Mouse (Mus musculus) heart, embryonic 13.5 days (tissue): ENCODE measurements around the gene Wdr46. TPM values are rescaled to one million over a fixed set of nuclear protein-coding genes. Genes with fewer than 3 reads are reported as not detected.

Source experiments
- ATAC-seq: fragments of 200-750 bp; cut with Nextera tagmentation; 2 replicates; pipeline ENCODE4 v1.8.0; 2017; ENCODE audit warnings: moderate TSS enrichment; ENCODE audit not compliant: insufficient number of reproducible peaks, low FRiP score, low TSS enrichment; ENCODE audit errors: extremely low read depth
- H3K27ac ChIP-seq: fragments of 300-500 bp; sonication (generic); replicated peaks from 2 replicates; pipeline ENCODE4 v1.5.1; 2015; ENCODE audit warnings: moderate library complexity, mild to moderate bottlenecking, inconsistent platforms
- H3K27me3 ChIP-seq: fragments of 300-500 bp; sonication (generic); replicated peaks from 2 replicates; pipeline ENCODE4 v1.6.1; 2015; ENCODE audit warnings: mild to moderate bottlenecking, inconsistent platforms
- H3K36me3 ChIP-seq: fragments of 300-500 bp; sonication (generic); 2 replicates; pipeline ENCODE4 v1.6.1; 2015; ENCODE audit warnings: mild to moderate bottlenecking, inconsistent platforms
- H3K4me1 ChIP-seq: fragments of 300-500 bp; sonication (generic); 2 replicates; pipeline ENCODE4 v1.6.1; 2015; ENCODE audit warnings: inconsistent platforms
- H3K4me2 ChIP-seq: fragments of 300-500 bp; sonication (generic); 2 replicates; pipeline ENCODE4 v1.6.1; 2015; ENCODE audit warnings: inconsistent platforms, mild to moderate bottlenecking, moderate library complexity
- H3K4me3 ChIP-seq: fragments of 300-500 bp; sonication (generic); 2 replicates; pipeline ENCODE4 v1.5.1; 2015; ENCODE audit warnings: moderate library complexity, mild to moderate bottlenecking, inconsistent platforms
- H3K9ac ChIP-seq: fragments of 300-500 bp; sonication (generic); 2 replicates; pipeline ENCODE4 v1.6.1; 2015; ENCODE audit warnings: inconsistent platforms, mild to moderate bottlenecking, moderate library complexity
- H3K9me3 ChIP-seq: fragments of 300-500 bp; sonication (generic); 2 replicates; pipeline ENCODE4 v1.6.1; 2016; ENCODE audit warnings: inconsistent platforms
- WGBS: fragments of 180-500 bp; shearing (Covaris S2); methylation state at CpG from one replicate; pipeline ENCODE4 v1.1.7; 2015; ENCODE audit warnings: mixed read lengths; 5-methylcytosine and 5-hydroxymethylcytosine counted together
- polyA plus RNA-seq: library from polyadenylated mRNA; unstranded; fragments of >200 nt; fragmentation: Nextera tagmentation; extraction: Ambion mirVana; gene quantifications from 2 replicates; pipeline ENCODE4 v1.2.1, GENCODE M21; 2015

Wdr46 gene
- polyA plus RNA-seq, 1 experiment from 2014 or later, result 20.6 TPM

DNA sequence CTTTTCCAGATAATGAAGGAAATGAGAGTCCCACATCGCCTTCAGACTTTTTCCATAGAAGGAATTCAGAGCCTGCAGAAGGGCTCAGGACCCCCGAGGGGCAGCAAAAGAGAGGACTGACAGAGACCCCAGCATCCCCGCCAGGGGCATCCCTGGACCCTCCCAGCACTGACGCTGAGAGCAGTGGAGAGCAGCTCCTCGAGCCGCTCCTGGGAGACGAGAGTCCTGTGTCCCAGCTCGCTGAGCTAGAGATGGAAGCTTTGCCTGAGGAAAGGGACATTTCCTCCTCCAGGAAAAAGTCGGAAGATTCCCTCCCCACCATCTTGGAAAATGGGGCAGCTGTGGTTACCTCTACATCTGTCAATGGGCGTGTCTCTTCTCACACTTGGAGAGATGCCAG lies 27.2 kb upstream of the Wdr46 start:
- no peak for ATAC-seq
- peaks cover 46% of the 10 kb centered on the region for H3K4me1 ChIP-seq
- H3K27ac ChIP-seq, result no peak overlapping the region
- H3K4me2 ChIP-seq, result no peak overlapping the region
- WGBS, result 88% methylated on average over 10 of the region's 10 CpGs
- H3K4me3 ChIP-seq, result no peak overlapping the region
- no peak overlapping the region for H3K9ac ChIP-seq
- H3K36me3 ChIP-seq, result peaks cover 61% of the 10 kb centered on the region
- H3K27me3 ChIP-seq, result no peaks in the 10 kb centered on the region
- H3K9me3 ChIP-seq, result no peaks in the 10 kb centered on the region

DNA sequence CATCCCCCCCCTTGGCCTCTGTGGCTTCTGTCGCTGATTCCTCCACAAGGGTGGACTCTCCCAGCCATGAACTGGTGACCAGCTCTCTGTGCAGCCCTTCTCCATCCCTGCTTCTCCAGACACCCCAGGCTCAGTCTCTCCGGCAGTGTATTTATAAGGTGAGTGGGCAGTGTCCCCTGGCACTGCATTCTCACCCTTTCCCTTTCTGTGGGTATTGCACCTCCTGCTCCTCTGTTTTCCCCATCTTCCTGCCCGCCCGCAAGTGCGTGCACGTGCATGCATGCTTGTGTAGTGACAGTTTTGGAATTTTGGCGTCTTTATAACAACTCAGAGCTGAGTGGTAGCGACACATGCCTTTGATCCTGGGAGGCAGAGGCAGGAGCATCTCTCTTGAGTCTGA lies 26.6 kb upstream of the Wdr46 start:
- Histone ChIP-seq H3K9ac (no peak overlapping the region), H3K4me1 (peaks cover 50% of the 10 kb centered on the region), H3K27me3 (no peaks in the 10 kb centered on the region), H3K4me3 (no peak overlapping the region), H3K4me2 (no peak overlapping the region), H3K27ac (no peak overlapping the region), H3K36me3 (peaks cover 63% of the 10 kb centered on the region), H3K9me3 (no peaks in the 10 kb centered on the region)
- ATAC-seq, result no peak
- WGBS, result 94% methylated on average over 8 of the region's 8 CpGs

DNA sequence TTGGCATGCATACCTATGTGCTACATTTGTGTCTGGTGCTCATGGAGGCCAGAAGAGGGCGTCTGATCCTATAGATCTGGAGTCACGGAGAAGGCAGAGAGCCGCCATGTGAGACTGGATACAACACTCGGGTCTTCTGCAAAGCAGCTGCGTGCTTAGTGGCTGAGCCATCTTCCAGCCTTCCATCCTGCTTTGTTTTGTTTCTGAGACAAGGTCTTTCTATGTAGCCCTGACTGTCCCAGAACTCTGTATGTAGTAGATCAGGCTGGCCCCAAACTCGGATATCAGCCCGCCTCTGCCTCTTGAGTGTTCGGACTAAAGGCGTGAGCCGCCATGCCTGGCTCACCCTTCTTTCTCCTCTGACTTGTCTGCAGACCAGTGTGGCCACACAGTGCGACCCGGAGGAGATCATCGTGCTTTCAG lies 25.5 kb upstream of the Wdr46 start:
- no peak for ATAC-seq
- Histone ChIP-seq H3K9me3 (no peaks in the 10 kb centered on the region), H3K4me3 (peak overlapping the region; percentile 68), H3K36me3 (peaks cover 63% of the 10 kb centered on the region), H3K9ac (peak overlapping the region; percentile 47; the same call in 1 of the 2 replicates), H3K27me3 (no peaks in the 10 kb centered on the region), H3K4me1 (peaks cover 53% of the 10 kb centered on the region), H3K27ac (peak overlapping the region; percentile 28; the same call in 1 of the 2 replicates), H3K4me2 (peak overlapping the region; percentile 81)
- WGBS, result 70% methylated on average over 13 of the region's 13 CpGs

DNA sequence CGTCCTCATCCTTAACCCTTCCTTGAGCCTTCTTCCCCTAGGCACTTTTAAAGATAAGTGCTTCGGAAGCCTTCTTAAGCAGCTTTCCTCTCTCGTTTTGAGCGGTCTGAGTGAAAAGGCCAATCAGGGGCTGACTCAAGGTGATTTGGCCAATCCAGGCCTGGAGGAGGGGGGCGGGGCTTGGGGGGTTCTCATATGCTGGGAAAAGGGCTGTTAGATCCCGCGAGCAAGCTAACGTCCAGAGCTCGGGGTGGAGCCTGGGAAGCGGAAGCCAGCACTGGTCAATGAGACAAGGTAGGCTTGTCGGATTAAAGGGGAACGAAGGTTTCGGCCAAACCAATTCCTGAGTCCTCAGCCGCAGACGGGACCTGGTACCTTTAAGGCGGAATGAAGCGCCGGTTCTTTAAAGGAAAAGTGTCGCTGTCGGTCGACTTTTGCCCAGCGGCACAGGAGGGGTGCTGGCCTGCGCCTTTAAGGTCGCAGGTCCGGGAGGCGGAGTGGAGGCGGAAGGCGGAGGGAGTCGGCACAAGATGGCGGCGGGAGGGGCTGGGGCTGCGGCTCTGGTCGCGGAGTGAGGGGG lies 24.7 kb upstream of the Wdr46 start, which contains the start of the genes Tapbp and Zbtb22:
TSS of gene Tapbp (plus strand) at position 229 of the 580 bp plus-strand sequence.
TSS of gene Zbtb22 (plus strand) at position 234 of the 580 bp plus-strand sequence.
- no peaks in the 10 kb centered on the region for H3K9me3 ChIP-seq
- under 1% methylated on average over 30 of the region's 34 CpGs for WGBS
- H3K9ac ChIP-seq, result peak within 1 kb of the TSS; percentile 85
- H3K4me3 ChIP-seq, result peak within 1 kb of the TSS; percentile 68
- peaks cover 48% of the 10 kb centered on the region for H3K4me1 ChIP-seq
- H3K27ac ChIP-seq, result peak within 1 kb of the TSS; percentile 79
- H3K4me2 ChIP-seq, result peak within 1 kb of the TSS; percentile 81
- peaks cover 59% of the 10 kb centered on the region for H3K36me3 ChIP-seq
- H3K27me3 ChIP-seq, result no peaks in the 10 kb centered on the region
- ATAC-seq, result peak; percentile 85

DNA sequence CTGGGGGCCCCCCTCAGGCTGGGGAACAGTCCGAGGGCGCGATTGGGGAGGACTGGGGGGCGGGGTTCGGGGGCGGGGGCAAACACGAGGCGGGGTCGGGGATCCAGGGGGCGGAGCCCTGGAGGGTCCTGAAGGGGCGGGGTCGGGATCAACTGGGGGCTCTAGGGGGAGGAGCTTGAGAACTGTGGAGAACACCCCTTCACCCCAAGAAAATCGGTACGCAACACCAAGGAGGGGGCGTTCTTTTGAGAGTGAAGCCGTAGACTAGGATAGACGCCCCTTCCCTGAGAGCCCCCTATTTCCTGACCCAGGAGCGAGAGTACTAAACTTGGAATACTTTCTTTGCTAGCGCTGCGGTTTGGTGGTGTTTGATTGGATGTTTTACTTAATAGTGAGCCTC lies 24.2 kb upstream of the Wdr46 start:
- peaks cover 54% of the 10 kb centered on the region for H3K36me3 ChIP-seq
- WGBS, result under 1% methylated on average over 15 of the region's 20 CpGs
- ATAC-seq, result peak; percentile 23

DNA sequence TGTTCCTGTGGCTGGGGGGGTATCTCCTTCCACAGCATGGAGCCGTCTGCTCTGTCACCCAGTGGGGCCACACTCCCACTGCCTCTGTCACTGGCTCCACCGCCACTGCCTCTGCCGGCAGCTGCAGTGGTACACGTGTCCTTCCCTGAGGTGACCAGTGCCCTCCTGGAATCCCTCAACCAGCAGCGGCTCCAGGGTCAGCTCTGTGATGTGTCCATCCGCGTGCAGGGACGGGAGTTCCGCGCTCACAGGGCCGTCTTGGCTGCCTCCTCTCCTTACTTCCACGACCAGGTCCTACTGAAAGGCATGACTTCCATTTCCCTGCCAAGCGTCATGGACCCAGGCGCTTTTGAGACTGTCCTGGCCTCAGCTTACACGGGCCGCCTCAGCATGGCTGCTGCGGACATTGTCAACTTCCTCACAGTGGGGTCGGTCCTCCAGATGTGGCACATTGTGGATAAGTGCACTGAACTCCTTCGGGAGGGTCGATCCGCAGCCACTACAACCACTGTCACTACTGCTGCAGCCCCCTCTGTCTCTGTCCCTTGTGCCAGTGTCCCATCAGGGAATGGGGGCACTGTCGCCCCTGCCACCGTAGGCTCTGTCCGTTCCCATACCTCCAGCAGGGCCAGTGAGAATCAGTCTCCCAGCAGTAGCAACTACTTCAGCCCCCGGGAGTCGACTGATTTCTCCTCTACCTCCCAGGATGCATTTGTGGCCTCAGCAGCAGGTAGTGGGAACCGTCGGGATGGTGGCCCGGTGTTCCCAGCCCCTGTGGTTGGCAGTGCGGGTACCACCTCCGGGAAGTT lies 23.4 kb upstream of the Wdr46 start:
- Histone ChIP-seq H3K36me3 (peaks cover 46% of the 10 kb centered on the region), H3K9ac (peak overlapping the region; percentile 85), H3K27ac (0 out of 2 replicates have a peak overlapping the region, but pooled peaks have one; percentile 79), H3K9me3 (no peaks in the 10 kb centered on the region), H3K4me3 (peak overlapping the region; percentile 68), H3K4me1 (peaks cover 47% of the 10 kb centered on the region), H3K4me2 (peak overlapping the region; percentile 81), H3K27me3 (no peaks in the 10 kb centered on the region)
- no peak for ATAC-seq
- 62% methylated on average over 31 of the region's 31 CpGs for WGBS

More for the DNA sequence above, 24.2 kb upstream of the Wdr46 start:
- Histone ChIP-seq H3K4me2 (peak overlapping the region; percentile 81), H3K4me1 (peaks cover 47% of the 10 kb centered on the region), H3K27me3 (no peaks in the 10 kb centered on the region), H3K9ac (peak overlapping the region; percentile 85), H3K27ac (peak overlapping the region; percentile 79), H3K9me3 (no peaks in the 10 kb centered on the region), H3K4me3 (peak overlapping the region; percentile 68)

DNA sequence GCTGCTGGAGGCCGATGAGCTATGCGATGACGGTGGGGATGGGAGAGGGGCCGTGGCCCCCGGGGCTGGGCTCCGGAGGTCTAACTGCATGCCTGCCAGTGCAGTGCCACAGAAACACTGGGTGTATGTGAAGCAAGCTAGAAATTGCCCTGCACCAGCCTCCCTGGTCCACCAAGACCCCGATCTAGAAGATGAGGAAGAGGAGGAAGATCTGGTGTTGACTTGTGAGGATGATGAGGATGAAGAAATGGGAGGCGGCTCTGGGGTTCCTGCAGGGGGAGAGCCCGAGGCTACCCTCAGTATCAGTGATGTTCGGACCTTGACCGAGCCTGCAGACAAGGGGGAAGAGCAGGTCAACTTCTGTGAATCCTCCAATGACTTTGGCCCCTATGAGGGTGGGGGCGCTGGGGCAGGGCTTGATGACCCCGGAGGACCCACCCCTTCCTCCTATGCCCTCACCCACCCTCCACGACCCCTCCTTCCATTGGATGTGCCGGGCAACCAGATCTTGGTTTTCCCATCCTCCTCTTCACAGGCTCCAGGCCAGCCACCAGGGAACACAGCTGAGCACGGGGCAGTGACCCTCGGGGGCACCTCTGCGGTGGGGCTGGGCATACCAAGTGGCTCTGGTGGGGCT lies 22.7 kb upstream of the Wdr46 start:
- Histone ChIP-seq H3K9me3 (no peaks in the 10 kb centered on the region), H3K27me3 (no peaks in the 10 kb centered on the region), H3K9ac (no peak overlapping the region), H3K27ac (no peak overlapping the region), H3K4me1 (peaks cover 47% of the 10 kb centered on the region), H3K36me3 (peaks cover 40% of the 10 kb centered on the region), H3K4me2 (peak overlapping the region; percentile 92), H3K4me3 (peak overlapping the region; percentile 85; the same call in 1 of the 2 replicates)
- 77% methylated on average over 18 of the region's 18 CpGs for whole genome bisulfite sequencing
- ATAC-seq, result no peak

DNA sequence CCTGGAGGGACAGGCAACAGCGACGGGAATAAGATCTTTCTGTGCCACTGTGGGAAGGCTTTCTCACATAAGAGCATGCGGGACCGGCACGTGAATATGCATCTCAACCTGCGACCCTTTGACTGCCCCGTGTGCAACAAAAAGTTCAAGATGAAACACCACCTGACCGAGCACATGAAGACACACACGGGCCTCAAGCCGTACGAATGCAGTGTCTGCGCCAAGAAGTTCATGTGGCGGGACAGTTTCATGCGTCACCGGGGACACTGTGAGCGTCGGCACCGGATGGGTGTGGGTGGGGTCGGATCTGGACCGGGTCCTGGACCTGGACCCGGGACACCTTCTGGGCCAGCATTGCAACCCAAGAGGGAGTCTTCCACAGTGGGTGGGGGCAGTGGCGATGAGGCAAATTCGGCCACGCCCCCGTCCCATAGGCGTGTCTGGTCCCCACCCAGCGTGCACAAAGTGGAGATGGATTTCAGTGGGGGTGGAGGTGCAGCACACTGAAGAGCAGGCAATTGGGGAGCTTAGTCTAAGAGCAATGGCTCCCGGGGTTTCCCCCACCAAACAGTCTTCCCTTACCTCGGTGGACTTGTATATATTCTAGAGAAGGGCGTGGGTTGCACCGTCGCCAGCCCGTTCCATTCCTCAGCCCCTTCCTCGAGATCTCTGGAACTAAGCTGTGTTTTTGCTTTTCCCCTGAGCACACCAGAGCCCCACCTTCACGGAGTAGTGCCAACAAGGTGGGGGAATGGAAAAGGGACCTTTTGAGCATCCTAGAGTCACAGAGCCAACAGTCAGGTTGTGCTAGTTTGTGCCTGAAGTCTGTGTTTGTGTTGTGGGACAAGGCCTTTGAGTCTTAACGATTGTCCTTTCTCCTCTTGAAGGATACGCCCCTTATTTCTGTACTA lies 21.9 kb upstream of the Wdr46 start:
- Histone ChIP-seq H3K27ac (peak overlapping the region; percentile 88), H3K36me3 (peaks cover 33% of the 10 kb centered on the region), H3K4me1 (peaks cover 47% of the 10 kb centered on the region), H3K4me3 (peak overlapping the region; percentile 85), H3K27me3 (no peaks in the 10 kb centered on the region), H3K9me3 (no peaks in the 10 kb centered on the region), H3K9ac (peak overlapping the region; percentile 89), H3K4me2 (peak overlapping the region; percentile 92)
- no peak for ATAC-seq
- WGBS, result 55% methylated on average over 37 of the region's 37 CpGs

DNA sequence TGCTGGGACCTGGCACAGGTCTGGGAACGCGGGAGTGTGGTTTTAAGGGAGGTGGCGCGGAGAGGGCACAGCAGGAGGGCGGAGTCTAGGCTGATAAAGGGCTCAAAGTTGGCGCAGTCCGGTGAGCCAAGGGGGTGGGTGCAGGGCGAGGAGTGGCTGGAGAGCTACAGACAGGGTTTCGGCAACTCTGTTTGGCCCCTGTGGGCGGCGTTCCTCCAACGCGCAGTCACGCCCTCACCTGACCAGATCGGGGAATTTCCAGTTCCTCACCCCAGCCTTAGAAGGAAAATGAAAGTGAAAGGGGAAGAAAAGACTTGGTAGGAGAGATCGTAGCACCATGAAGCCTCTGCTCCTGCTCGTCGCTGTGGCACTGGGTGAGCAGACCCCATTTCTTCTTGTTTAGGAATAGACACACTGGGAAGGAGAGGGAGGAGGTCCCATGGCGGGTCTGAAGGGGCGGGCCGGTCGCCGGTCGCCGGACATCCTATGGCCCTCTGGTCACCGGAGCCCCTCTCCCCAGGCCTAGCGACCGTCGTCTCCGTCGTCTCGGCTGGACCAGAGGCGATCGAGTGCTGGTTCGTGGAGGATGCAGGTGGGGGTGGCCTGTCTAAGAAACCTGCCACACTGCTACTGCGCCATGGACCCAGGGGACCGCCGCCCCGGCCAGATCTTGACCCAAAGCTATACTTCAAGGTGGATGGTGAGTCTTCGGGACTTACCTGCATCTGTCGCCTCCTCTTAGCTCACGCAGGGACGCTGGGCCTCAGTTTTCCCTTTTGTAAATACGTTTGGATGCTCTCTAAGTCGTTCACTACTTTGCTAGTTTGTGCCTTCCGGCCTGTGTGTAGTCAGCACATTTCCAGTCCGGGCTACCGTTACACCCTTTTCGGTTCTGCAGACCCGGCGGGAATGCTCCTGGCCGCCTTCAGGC lies 20.8 kb upstream of the Wdr46 start:
- no peaks in the 10 kb centered on the region for H3K9me3 ChIP-seq
- no peaks in the 10 kb centered on the region for H3K27me3 ChIP-seq
- peak; percentile 54; the same call in 1 of the 2 replicates for ATAC-seq
- peak overlapping the region; percentile 89 for H3K9ac ChIP-seq
- H3K4me3 ChIP-seq, result peak overlapping the region; percentile 85
- under 1% methylated on average over 52 of the region's 52 CpGs for WGBS
- H3K4me2 ChIP-seq, result peak overlapping the region; percentile 92
- peaks cover 44% of the 10 kb centered on the region for H3K4me1 ChIP-seq
- peaks cover 22% of the 10 kb centered on the region for H3K36me3 ChIP-seq
- peak overlapping the region; percentile 88 for H3K27ac ChIP-seq
